Mouse (Mus musculus): ENCODE data around the gene Ppp1r11. TPM values are rescaled to one million over a fixed set of nuclear protein-coding genes. Genes with fewer than 3 reads are reported as not detected.

Ppp1r11 gene
- polyA plus RNA-seq, 1 experiment from 2014 or later = 146 TPM

DNA sequence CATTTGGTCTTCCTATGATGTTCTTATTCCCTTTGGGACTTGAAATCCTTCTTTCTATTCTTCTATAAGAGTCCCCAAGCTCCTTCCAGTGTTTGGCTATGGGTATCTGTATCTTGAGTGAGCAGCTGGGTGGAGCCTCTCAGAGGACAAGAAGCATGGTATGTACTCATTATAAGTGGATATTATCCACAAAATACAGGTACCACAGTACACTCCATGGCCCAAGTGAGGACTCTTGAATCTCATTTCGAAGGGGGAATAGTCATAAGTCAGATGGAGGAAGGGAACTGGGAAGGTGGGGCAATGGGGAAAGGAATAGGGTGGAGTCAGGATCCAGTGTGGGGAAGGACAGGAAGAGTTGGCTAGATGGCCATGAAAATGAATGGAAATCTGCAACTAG lies 1.5 kb upstream of the Ppp1r11 start:
- Histone ChIP-seq H3K27me3 (peaks cover 4% of the 10 kb centered on the region; the same call in 1 of the 2 replicates), H3K9ac (no peak overlapping the region), H3K4me1 (peaks cover 19% of the 10 kb centered on the region), H3K9me3 (no peaks in the 10 kb centered on the region), H3K27ac (no peak overlapping the region), H3K4me3 (replicated peaks) (no peak overlapping the region), H3K4me2 (no peak overlapping the region), H3K36me3 (replicated peaks) (peaks cover 15% of the 10 kb centered on the region)
- WGBS = 96% methylated on average over 1 of the region's 1 CpGs
- no peak for ATAC-seq (ENCODE audit: low FRiP score)

DNA sequence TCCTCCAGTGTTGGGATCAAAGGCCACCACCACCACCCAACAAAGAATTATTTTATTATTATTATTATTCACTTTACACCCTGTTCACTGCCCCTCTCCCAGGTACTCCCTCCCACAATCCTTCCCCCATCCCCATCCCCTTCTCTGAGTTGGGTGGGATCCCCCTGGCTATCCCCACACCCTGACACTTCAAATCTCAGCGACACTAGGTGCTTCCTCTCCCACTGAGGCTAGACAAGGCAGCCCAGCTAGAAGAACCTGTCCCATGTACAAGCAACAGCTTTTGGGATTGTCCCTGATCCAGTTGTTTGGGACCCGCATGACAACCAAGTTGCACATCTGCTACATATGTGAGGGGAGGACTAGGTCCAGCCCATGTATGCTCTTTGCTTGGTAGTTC lies 1.1 kb upstream of the Ppp1r11 start:
- peaks cover 15% of the 10 kb centered on the region for H3K36me3 ChIP-seq (replicated peaks)
- WGBS = 98% methylated on average over 2 of the region's 2 CpGs
- no peaks in the 10 kb centered on the region for H3K9me3 ChIP-seq
- peaks cover 4% of the 10 kb centered on the region; the same call in 1 of the 2 replicates for H3K27me3 ChIP-seq
- ATAC-seq (ENCODE audit: low FRiP score) = no peak
- no peak overlapping the region for H3K9ac ChIP-seq
- H3K4me2 ChIP-seq = no peak overlapping the region
- no peak overlapping the region for H3K27ac ChIP-seq
- peaks cover 18% of the 10 kb centered on the region for H3K4me1 ChIP-seq
- no peak overlapping the region for H3K4me3 ChIP-seq (replicated peaks)

DNA sequence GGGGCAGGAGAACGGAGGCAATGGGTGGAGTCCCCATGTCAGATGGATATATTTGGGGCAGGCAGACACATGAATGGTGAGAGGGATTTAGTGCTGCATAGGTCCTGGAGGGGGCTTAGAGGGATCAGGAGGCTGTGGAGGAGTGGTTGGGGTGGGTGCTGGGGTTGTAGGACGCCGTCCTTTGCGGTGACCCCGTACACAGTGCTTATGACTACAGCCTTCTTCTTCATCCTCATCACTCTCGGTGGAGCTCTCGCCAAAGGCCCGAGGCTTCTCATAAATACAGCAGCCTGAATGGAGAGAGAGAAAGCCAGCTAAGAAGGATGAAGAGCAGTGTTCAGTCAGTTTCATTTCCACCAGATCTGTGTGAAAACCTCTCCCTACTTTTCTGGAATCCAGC lies 2.3 kb downstream of the Ppp1r11 start:
- Histone ChIP-seq H3K4me1 (peaks cover 28% of the 10 kb centered on the region), H3K4me3 (replicated peaks) (no peak overlapping the region), H3K27me3 (peaks cover 30% of the 10 kb centered on the region), H3K36me3 (replicated peaks) (peaks cover 14% of the 10 kb centered on the region), H3K9me3 (no peaks in the 10 kb centered on the region), H3K4me2 (no peak overlapping the region), H3K9ac (no peak overlapping the region), H3K27ac (no peak overlapping the region)
- 96% methylated on average over 8 of the region's 8 CpGs for WGBS
- no peak for ATAC-seq (ENCODE audit: low FRiP score)

DNA sequence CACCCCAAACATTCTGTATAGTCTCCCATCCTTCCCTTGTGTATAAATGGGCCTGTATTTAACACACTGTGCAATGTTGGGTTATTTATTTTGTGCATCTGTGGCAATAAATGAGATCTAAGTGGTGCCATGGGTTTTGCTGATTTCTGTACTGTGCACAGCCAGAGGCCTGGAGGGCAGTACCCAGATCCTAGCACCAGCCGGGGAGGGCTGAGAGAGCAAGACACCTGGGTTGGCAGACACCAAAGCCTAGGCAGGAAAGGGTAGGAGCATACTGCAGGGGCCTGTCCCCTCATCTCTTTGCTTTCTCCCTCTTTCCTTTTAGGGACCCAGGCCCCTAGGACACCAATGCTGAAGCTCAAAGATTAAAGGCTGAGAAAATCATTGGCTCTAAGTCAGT lies 3.3 kb downstream of the Ppp1r11 start:
- H3K4me1 ChIP-seq = peaks cover 32% of the 10 kb centered on the region
- H3K4me2 ChIP-seq = no peak overlapping the region
- ATAC-seq (ENCODE audit: low FRiP score) = no peak
- H3K27me3 ChIP-seq = peaks cover 40% of the 10 kb centered on the region
- no peak overlapping the region for H3K9ac ChIP-seq
- H3K4me3 ChIP-seq (replicated peaks) = no peak overlapping the region
- 86% methylated on average over 1 of the region's 1 CpGs for WGBS
- H3K27ac ChIP-seq = no peak overlapping the region
- H3K9me3 ChIP-seq = no peaks in the 10 kb centered on the region
- peaks cover 12% of the 10 kb centered on the region for H3K36me3 ChIP-seq (replicated peaks)

DNA sequence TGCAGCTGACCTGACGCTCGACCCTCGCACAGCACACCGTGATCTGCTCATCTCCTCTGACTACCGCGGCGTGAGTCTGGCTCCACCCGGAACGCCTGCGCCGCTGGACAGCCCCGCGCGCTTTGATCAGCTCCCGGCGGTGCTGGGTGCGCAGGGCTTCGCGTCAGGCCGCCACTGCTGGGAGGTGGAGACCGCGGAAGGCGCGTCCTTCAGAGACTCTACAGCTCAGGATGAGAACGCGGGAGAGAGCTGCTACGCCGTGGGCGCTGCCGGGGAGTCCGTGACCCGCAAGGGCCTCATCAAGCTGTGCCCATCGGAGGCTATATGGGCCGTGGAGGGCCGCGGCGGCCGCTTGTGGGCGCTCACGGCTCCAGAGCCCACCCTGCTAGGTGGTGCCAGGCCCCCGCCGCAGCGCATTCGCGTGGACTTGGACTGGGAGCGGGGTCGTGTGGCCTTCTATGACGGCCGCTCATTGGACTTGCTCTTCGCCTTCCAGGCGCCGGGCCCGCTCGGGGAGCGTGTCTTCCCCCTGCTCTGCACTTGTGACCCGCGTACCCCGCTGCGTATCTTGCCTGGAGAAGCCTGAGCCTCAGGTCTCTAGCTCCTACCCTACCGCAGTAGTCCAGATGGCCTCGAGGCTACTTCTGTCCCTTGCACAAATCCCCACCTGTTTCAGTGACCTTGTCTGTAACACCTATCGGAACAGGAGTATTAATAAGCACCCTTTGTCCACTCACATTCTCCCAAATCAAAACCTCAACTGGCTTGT lies 4.3 kb downstream of the Ppp1r11 start:
- H3K4me1 ChIP-seq = peaks cover 41% of the 10 kb centered on the region
- peak overlapping the region; percentile 26; the same call in 1 of the 2 replicates for H3K27ac ChIP-seq
- under 1% methylated on average over 59 of the region's 62 CpGs for WGBS
- peak; percentile 59 for ATAC-seq (ENCODE audit: low FRiP score)
- H3K9ac ChIP-seq = peak overlapping the region; percentile 69
- H3K4me3 ChIP-seq (replicated peaks) = peak overlapping the region; percentile 54
- peaks cover 12% of the 10 kb centered on the region for H3K36me3 ChIP-seq (replicated peaks)
- peaks cover 50% of the 10 kb centered on the region for H3K27me3 ChIP-seq
- no peaks in the 10 kb centered on the region for H3K9me3 ChIP-seq
- peak overlapping the region; percentile 92 for H3K4me2 ChIP-seq

DNA sequence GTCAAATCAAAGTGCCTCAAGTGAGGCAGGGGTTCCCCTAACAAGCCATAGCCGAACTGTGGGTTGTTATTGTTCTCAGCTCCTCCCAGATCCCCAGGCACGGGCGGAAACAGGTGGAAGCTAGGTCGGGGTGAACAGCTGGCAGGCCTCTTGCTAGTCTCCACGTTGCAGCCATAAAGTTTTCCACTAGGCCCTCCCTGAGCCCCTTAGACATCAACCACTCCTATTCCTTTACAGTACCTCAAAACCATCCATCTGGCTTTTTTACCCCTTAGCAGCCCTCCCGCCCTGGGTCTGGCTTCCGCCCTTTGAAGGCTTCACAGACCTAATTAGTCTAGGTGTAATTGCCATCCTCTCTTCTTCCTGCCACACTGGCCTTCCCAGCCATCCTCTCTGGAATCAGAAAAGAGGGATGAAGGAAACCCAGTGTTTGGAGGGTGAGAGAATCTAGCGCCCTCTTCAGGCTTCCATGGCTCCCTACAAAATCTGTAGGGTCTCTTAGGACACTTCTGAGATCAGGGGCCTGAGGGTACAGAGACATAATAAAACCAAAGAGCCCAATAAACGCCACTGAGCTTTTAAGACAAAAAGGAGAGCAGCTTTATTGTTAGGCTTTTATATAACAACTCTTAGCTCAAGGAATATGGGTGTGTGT lies 7.3 kb downstream of the Ppp1r11 start:
- 22% methylated on average over 9 of the region's 9 CpGs for WGBS
- Histone ChIP-seq H3K27me3 (peaks cover 73% of the 10 kb centered on the region), H3K36me3 (replicated peaks) (peaks cover 6% of the 10 kb centered on the region), H3K4me1 (peaks cover 29% of the 10 kb centered on the region), H3K27ac (no peak overlapping the region), H3K4me3 (replicated peaks) (no peak overlapping the region), H3K9me3 (no peaks in the 10 kb centered on the region), H3K9ac (no peak overlapping the region), H3K4me2 (no peak overlapping the region)
- no peak for ATAC-seq (ENCODE audit: low FRiP score)

DNA sequence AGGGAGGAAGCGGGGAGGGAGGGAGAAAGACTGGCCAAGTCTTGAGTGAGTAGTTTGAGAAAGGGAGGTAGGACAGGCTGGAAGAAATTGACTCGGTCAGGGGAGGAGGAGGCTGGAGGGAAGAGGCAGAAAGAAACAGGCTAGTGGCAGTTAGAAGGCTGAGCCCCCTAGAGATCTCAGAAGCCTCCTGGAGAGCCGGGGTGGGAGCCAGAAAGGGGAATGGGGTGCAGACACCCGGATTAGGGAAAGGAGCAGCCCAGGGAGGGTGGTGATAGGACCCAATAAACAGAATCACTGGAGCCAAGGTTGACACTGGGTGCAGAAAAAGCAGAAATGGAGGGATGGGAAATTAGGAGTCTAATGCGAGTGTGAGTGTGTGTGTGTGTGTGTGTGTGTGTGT lies 7.8 kb downstream of the Ppp1r11 start:
- Histone ChIP-seq H3K4me2 (peak overlapping the region; percentile 61; the same call in 1 of the 2 replicates), H3K9ac (no peak overlapping the region), H3K9me3 (no peaks in the 10 kb centered on the region), H3K4me3 (replicated peaks) (no peak overlapping the region), H3K4me1 (peaks cover 29% of the 10 kb centered on the region), H3K27ac (no peak overlapping the region), H3K36me3 (replicated peaks) (peaks cover under 1% of the 10 kb centered on the region), H3K27me3 (peaks cover 73% of the 10 kb centered on the region)
- no peak for ATAC-seq (ENCODE audit: low FRiP score)
- WGBS = 26% methylated on average over 5 of the region's 5 CpGs

DNA sequence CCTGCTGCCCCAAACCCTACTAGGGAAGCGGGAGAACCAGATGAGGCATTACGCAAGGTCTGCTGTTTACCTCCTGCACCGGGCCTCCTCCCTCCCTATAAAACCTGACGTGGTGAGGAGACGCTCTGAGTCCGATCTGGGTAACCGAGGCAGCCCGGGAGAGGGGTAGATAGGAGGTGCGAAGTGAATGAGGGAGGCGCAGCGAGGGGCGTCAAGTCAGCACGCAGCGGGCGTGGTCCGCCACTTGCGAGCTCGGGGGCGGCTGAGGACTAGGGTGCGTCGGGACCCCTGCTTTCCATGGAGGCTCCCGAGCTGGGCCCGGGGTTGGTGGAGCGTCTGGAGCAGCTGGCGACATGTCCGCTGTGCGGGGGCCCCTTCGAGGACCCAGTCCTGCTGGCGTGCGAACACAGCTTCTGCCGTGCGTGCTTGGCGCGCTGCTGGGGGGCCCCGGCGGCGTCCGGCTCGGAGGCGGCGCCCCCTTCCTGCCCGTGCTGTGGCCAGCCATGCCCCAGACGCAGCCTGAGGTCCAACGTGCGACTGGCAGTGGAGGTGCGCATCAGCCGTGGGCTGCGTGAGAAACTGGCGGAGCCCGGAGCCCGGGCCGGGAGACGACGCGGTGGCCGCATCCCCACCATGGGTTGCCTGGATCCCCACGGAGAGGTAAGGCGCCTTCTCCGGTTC lies 8.6 kb downstream of the Ppp1r11 start, which contains the start of gene Rnf39:
TSS of gene Rnf39 (plus strand) at position 128 of the 681 bp plus-strand sequence.
- Histone ChIP-seq H3K27me3 (peaks cover 74% of the 10 kb centered on the region), H3K4me1 (peaks cover 29% of the 10 kb centered on the region)
- ATAC-seq (ENCODE audit: low FRiP score) = no peak

DNA sequence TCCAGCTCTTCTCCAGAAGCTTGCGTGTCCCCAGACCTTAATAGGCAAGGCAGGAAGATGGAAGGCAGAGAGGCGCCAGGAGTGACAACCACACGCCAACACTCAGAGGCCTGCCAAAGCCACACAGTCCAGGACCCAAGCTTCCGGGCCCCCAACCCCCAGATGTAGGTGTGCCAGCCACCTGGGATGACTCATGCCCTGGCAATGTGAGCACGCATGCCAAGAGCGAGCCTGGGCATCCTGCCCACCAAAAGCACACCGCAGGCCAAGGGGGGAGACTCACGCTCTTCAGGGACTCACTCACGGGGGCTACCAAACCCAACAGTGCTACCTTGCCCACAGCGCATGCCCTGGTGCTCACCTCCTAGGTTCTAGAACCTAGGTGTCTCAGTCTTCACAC lies 9.2 kb downstream of the Ppp1r11 start:
- Histone ChIP-seq H3K9ac (no peak overlapping the region), H3K4me1 (peaks cover 25% of the 10 kb centered on the region), H3K4me3 (replicated peaks) (peak overlapping the region; percentile 40; the same call in 1 of the 2 replicates), H3K4me2 (peak overlapping the region; percentile 61), H3K9me3 (no peaks in the 10 kb centered on the region), H3K27ac (no peak overlapping the region), H3K36me3 (replicated peaks) (no peaks in the 10 kb centered on the region), H3K27me3 (peaks cover 75% of the 10 kb centered on the region)
- no peak for ATAC-seq (ENCODE audit: low FRiP score)
- 53% methylated on average over 10 of the region's 10 CpGs for WGBS

More for the DNA sequence above, 8.6 kb downstream of the Ppp1r11 start, which contains the start of gene Rnf39:
- WGBS = 2% methylated on average over 59 of the region's 59 CpGs
- Histone ChIP-seq H3K4me2 (peak within 1 kb of the TSS; percentile 61), H3K36me3 (replicated peaks) (no peaks in the 10 kb centered on the region), H3K9me3 (no peaks in the 10 kb centered on the region), H3K27ac (no peak within 1 kb of the TSS), H3K9ac (peak within 1 kb of the TSS; percentile 49; the same call in 1 of the 2 replicates), H3K4me3 (replicated peaks) (peak within 1 kb of the TSS; percentile 40)

DNA sequence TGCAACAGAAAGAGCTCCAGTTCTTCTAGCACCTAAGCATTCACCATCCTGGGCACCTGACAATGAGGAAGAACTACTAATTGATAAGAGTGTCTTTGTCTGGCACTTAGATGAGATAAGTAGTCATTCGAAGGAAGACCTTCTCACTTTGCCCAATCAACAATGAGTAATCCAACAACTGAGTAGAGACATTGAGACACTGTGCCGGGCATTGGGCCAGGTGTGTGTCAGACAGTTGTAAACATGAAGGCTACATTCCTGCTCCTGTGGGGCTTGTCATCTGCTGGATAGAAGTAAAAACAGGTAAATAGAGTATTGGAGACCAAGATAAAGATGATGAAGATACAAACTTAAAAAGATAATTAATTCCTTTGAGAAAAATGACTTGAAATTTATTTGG lies 13.5 kb downstream of the Ppp1r11 start:
- no peak overlapping the region for H3K27ac ChIP-seq
- H3K4me3 ChIP-seq (replicated peaks) = no peak overlapping the region
- H3K27me3 ChIP-seq = peaks cover 41% of the 10 kb centered on the region
- no peak overlapping the region for H3K9ac ChIP-seq
- H3K9me3 ChIP-seq = no peaks in the 10 kb centered on the region
- no peaks in the 10 kb centered on the region for H3K36me3 ChIP-seq (replicated peaks)
- no peak overlapping the region for H3K4me2 ChIP-seq
- H3K4me1 ChIP-seq = peaks cover 8% of the 10 kb centered on the region
- 89% methylated on average over 2 of the region's 2 CpGs for WGBS
- no peak for ATAC-seq (ENCODE audit: low FRiP score)

DNA sequence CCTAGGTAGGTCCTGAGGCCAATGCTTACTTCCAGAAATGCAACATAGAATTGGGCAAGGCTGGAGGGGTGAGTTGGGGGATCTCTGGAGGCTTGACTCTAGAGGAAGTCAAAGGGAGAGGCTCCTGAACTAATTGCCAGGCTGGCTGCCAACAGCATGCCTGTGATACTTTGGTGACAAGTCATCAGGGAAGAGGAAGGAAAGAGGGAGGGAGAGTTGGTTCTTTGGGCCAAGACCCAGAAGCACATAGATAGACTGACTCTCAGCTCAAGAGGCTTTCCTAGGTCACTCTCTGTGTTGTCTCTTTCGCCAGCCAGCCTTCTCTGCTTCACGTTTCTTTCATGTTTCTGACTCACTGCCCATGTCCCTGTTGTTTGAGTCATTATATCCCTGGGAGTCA lies 19.7 kb downstream of the Ppp1r11 start:
- no peak overlapping the region for H3K27ac ChIP-seq
- H3K27me3 ChIP-seq = 0 out of 2 replicates have a peak, but pooled peaks cover 4% of the 10 kb centered on the region
- no peak overlapping the region for H3K9ac ChIP-seq
- no peaks in the 10 kb centered on the region for H3K9me3 ChIP-seq
- H3K4me2 ChIP-seq = no peak overlapping the region
- ATAC-seq (ENCODE audit: low FRiP score) = no peak
- H3K36me3 ChIP-seq (replicated peaks) = no peaks in the 10 kb centered on the region
- H3K4me3 ChIP-seq (replicated peaks) = no peak overlapping the region
- 81% methylated on average over 2 of the region's 2 CpGs for WGBS
- no peaks in the 10 kb centered on the region for H3K4me1 ChIP-seq

DNA sequence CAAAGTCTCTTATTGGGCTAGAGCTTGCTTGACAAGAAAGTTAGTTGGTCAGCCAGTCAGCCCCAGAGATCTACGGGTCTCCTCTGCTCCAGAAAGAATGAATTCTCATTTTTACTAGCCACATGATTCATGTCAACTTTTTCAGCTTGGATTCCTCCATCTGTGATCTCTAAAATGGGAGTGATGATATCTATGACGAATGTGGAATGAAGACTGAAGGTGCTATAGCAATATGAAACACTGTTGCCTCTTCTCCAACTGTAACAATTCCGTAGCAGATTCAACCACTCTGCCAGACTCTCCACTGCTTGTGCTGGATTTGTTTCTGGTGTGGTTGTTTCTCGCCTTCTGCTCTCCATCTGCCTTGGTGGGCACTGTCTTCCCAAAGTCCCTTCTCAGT lies 20.4 kb downstream of the Ppp1r11 start:
- Histone ChIP-seq H3K9me3 (no peaks in the 10 kb centered on the region), H3K4me3 (replicated peaks) (no peak overlapping the region), H3K27ac (no peak overlapping the region), H3K9ac (no peak overlapping the region), H3K36me3 (replicated peaks) (no peaks in the 10 kb centered on the region), H3K4me1 (no peaks in the 10 kb centered on the region), H3K27me3 (0 out of 2 replicates have a peak, but pooled peaks cover 4% of the 10 kb centered on the region), H3K4me2 (no peak overlapping the region)
- ATAC-seq (ENCODE audit: low FRiP score) = no peak
- WGBS = 82% methylated on average over 4 of the region's 4 CpGs
